Mouse (Mus musculus) MEL (cell line): Measurements from ENCODE around the gene Cflar. TPM values are rescaled to one million over a fixed set of nuclear protein-coding genes. Genes with fewer than 3 reads are reported as not detected.
"Not testable (repeated sequence)": the region's sequence is repeated elsewhere in the genome, so short reads cannot be mapped to it uniquely, and the experiment has no call there.

Source experiments
- DNase-seq: peaks from one replicate; pipeline ENCODE4 v3.0.0; 2011; ENCODE audit warnings: low read depth, low spot score
- H3K27ac ChIP-seq: 2 replicates; pipeline ENCODE4 v1.5.1; 2012; ENCODE audit warnings: low read depth, mild to moderate bottlenecking, control low read depth, low read length, moderate library complexity; ENCODE audit not compliant: control insufficient read depth
- H3K27me3 ChIP-seq, 2 experiments: fragments of 150-350 bp in 1 of 2; sonication (generic) in 1 of 2; 2 replicates each; pipeline ENCODE4 v1.6.1; 2012; ENCODE audit warnings: low read length in 2 of 2, mild to moderate bottlenecking in 2 of 2, improper control_type of control experiment in 1 of 2, moderate library complexity in 1 of 2; ENCODE audit not compliant: insufficient read depth in 2 of 2, control insufficient read depth in 1 of 2
- H3K36me3 ChIP-seq, 2 experiments: 2 replicates each; pipeline ENCODE4 v1.6.1; 2012 to 2014; ENCODE audit warnings: low read length in 2 of 2, improper control_type of control experiment in 1 of 2, inconsistent platforms in 1 of 2, mild to moderate bottlenecking in 1 of 2; ENCODE audit not compliant: insufficient read depth in 2 of 2, control insufficient read depth in 1 of 2
- H3K4me1 ChIP-seq, 2 experiments: fragments of 150-350 bp in 1 of 2; sonication (generic) in 1 of 2; 2 replicates each; pipeline ENCODE4 v1.6.1; 2012; ENCODE audit warnings: low read length in 2 of 2, improper control_type of control experiment in 1 of 2, mild to moderate bottlenecking in 1 of 2; ENCODE audit not compliant: insufficient read depth in 2 of 2, control insufficient read depth in 1 of 2
- H3K4me3 ChIP-seq, 2 experiments: fragments of 150-350 bp in 1 of 2; sonication (generic) in 1 of 2; 2 replicates each; pipeline ENCODE4 v1.5.1; 2012; ENCODE audit warnings: low read depth in 2 of 2, low read length in 2 of 2, mild to moderate bottlenecking in 2 of 2, moderate library complexity in 2 of 2, control low read depth in 1 of 2, improper control_type of control experiment in 1 of 2; ENCODE audit not compliant: control insufficient read depth in 1 of 2, insufficient read depth in 1 of 2
- H3K79me2 ChIP-seq: 2 replicates; pipeline ENCODE4 v1.6.1; 2012; ENCODE audit warnings: mild to moderate bottlenecking, low read length, moderate library complexity; ENCODE audit not compliant: control insufficient read depth, poor library complexity, insufficient read depth
- H3K9ac ChIP-seq: 2 replicates; pipeline ENCODE4 v1.6.1; 2012; ENCODE audit warnings: low read depth, mild to moderate bottlenecking, control low read depth, low read length, moderate library complexity; ENCODE audit not compliant: control insufficient read depth, poor library complexity, severe bottlenecking
- H3K9me3 ChIP-seq: fragments of 150-350 bp; sonication (generic); replicated peaks from 2 replicates; pipeline ENCODE4 v1.6.1; 2012; ENCODE audit warnings: mild to moderate bottlenecking, low read length, improper control_type of control experiment, moderate library complexity; ENCODE audit not compliant: insufficient read depth
- BHLHE40 ChIP-seq: IDR thresholded peaks from 2 replicates; pipeline ENCODE4 v1.6.1; 2012; ENCODE audit warnings: low read depth, mild to moderate bottlenecking, inconsistent platforms, low read length, improper control_type of control experiment, borderline replicate concordance
- CTCF ChIP-seq, 3 experiments: IDR thresholded peaks in 2 of 3; conservative IDR thresholded peaks in 1 of 3; 2 replicates each; pipeline ENCODE4 v1.5.1; 2011 to 2012; ENCODE audit warnings: low read length in 3 of 3, low read depth in 2 of 3, mild to moderate bottlenecking in 2 of 3, improper control_type of control experiment in 1 of 3, inconsistent platforms in 1 of 3, mixed read lengths in 1 of 3, moderate library complexity in 1 of 3; ENCODE audit not compliant: control insufficient read depth in 1 of 3, insufficient read depth in 1 of 3, poor library complexity in 1 of 3, severe bottlenecking in 1 of 3
- EP300 ChIP-seq, 2 experiments: IDR thresholded peaks; 2 replicates each; pipeline ENCODE4 v1.6.1; 2011; ENCODE audit warnings: improper control_type of control experiment in 2 of 2, low read length in 2 of 2, low read depth in 1 of 2, mild to moderate bottlenecking in 1 of 2
- ETS1 ChIP-seq: IDR thresholded peaks from 2 replicates; pipeline ENCODE4 v1.6.1; 2012; ENCODE audit warnings: low read depth, mild to moderate bottlenecking, inconsistent platforms, low read length, improper control_type of control experiment, moderate library complexity
- GATA1 ChIP-seq: IDR thresholded peaks from 2 replicates; pipeline ENCODE4 v1.6.1; 2011; ENCODE audit warnings: low read depth, low read length, improper control_type of control experiment
- MAFK ChIP-seq: IDR thresholded peaks from 2 replicates; pipeline ENCODE4 v1.6.1; 2011; ENCODE audit warnings: low read depth, mild to moderate bottlenecking, low read length, improper control_type of control experiment, borderline replicate concordance
- MAX ChIP-seq: IDR thresholded peaks from 2 replicates; pipeline ENCODE4 v1.6.1; 2011; ENCODE audit warnings: low read length, improper control_type of control experiment
- POLR2A ChIP-seq, 2 experiments: IDR thresholded peaks; 2 replicates each; pipeline ENCODE4 v1.6.1; 2011 to 2012; ENCODE audit warnings: low read length in 2 of 2, mild to moderate bottlenecking in 2 of 2, control low read depth in 1 of 2, improper control_type of control experiment in 1 of 2, low read depth in 1 of 2, moderate library complexity in 1 of 2; ENCODE audit not compliant: control insufficient read depth in 1 of 2, insufficient read depth in 1 of 2, poor library complexity in 1 of 2
- POLR2AphosphoS5 ChIP-seq: IDR thresholded peaks from 2 replicates; pipeline ENCODE4 v1.6.1; 2012; ENCODE audit warnings: low read depth, borderline replicate concordance, mild to moderate bottlenecking, inconsistent platforms, low read length, moderate library complexity, mixed read lengths
- TCF12 ChIP-seq: IDR thresholded peaks from 2 replicates; pipeline ENCODE4 v1.6.1; 2014; ENCODE audit warnings: low read depth, mild to moderate bottlenecking, inconsistent platforms, low read length, improper control_type of control experiment, moderate library complexity
- UBTF ChIP-seq: IDR thresholded peaks from 2 replicates; pipeline ENCODE4 v1.6.1; 2012; ENCODE audit warnings: low read depth, mild to moderate bottlenecking, inconsistent platforms, low read length, improper control_type of control experiment, moderate library complexity, borderline replicate concordance; ENCODE audit not compliant: insufficient read depth
- USF1 ChIP-seq: IDR thresholded peaks from 2 replicates; pipeline ENCODE4 v1.6.1; 2014; ENCODE audit warnings: low read depth, mild to moderate bottlenecking, inconsistent platforms, low read length, improper control_type of control experiment, moderate library complexity
- USF2 ChIP-seq, 2 experiments: IDR thresholded peaks; 2 replicates each; pipeline ENCODE4 v1.6.1; 2011 to 2012; ENCODE audit warnings: improper control_type of control experiment in 2 of 2, low read length in 2 of 2, borderline replicate concordance in 1 of 2, inconsistent platforms in 1 of 2, low read depth in 1 of 2, mild to moderate bottlenecking in 1 of 2; ENCODE audit not compliant: insufficient read depth in 1 of 2
- ZKSCAN1 ChIP-seq: IDR thresholded peaks from 2 replicates; pipeline ENCODE4 v1.6.1; 2012; ENCODE audit warnings: low read depth, mild to moderate bottlenecking, inconsistent platforms, low read length, improper control_type of control experiment, moderate library complexity
- ZNF384 ChIP-seq: IDR thresholded peaks from 2 replicates; pipeline ENCODE4 v1.6.1; 2012; ENCODE audit warnings: low read depth, mild to moderate bottlenecking, inconsistent platforms, low read length, improper control_type of control experiment
- polyA plus RNA-seq, 2 experiments: library from polyadenylated mRNA; stranded (reverse) in 1 of 2; unstranded in 1 of 2; fragments of >175 nt in 1 of 2; fragments of >200 nt in 1 of 2; gene quantifications; 2 replicates each; pipeline versions ENCODE4 v1.2.1 to v1.2.4; 2012; ENCODE audit warnings: low replicate concordance in 2 of 2, low read depth in 1 of 2; ENCODE audit not compliant: insufficient read length in 2 of 2, insufficient read depth in 1 of 2, missing spikeins in 1 of 2
- total RNA-seq: library from RNA; depleted of rRNA; stranded (reverse); fragments of 300-350 nt; gene quantifications from 2 replicates; pipeline ENCODE4 v1.2.3, GENCODE M21; 2012

The Cflar gene
- total and polyA plus RNA-seq, 3 experiments: 13.1 to 13.2 TPM; not detected in 1

DNA sequence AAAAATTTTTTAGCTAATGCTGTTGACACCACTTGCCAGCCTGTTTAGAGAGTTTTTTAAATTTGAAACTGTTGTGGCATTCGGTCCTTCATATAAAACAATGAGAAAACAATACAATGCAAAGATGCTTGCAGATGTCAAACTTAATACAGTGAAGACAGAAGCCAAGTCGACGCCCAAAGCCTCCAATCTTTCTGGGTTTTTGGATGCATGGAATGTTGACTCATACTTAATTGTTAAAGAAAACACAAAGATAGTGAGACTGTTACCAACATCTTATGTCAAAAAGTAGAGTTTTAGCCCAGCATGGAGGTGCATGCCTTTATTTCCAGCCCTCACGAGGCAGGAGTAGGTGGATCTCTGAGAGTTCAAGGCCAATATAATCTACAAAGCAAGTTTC is 12.5 kb upstream of the Cflar start:
- Histone ChIP-seq H3K27ac (no peak overlapping the region), H3K4me1 (peaks cover 6 to 8% of the 10 kb centered on the region in 2 experiments), H3K27me3 (no peaks in the 10 kb centered on the region), H3K4me3 (no peak overlapping the region), H3K9me3 (no peaks in the 10 kb centered on the region), H3K9ac (no peak overlapping the region), H3K79me2 (no peaks in the 10 kb centered on the region), H3K36me3 (peaks cover 0 to 12% of the 10 kb centered on the region in 2 experiments; a peak in 2 of 4 replicates)
- no peak for TF ChIP-seq POLR2AphosphoS5
- DNase-seq: no peak

DNA sequence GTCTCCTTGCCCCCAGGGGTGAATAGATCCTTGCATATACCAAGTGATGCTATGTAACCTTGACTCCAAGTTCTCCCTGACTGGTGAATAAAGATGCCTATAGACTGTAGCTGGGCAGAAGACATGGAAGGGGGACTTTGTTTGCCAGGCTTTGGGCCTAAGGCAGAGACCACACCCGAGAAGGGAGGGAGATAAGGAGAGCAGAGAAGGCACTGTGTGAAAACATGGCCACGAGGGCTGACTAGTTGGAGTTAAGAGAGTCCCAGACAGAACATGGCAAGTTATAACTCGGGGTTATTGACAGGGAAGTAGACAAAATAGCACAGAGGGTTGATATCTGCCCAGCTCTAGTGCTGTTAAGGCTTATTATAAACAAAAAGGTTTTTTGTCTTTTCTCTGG is 11.3 kb upstream of the Cflar start:
- Histone ChIP-seq H3K36me3 (peaks cover 0 to 12% of the 10 kb centered on the region in 2 experiments; a peak in 2 of 4 replicates), H3K27me3 (no peaks in the 10 kb centered on the region), H3K9me3 (no peaks in the 10 kb centered on the region)
- peak; percentile 48 for DNase-seq
- TF ChIP-seq UBTF (no peak), POLR2A (IDR thresholded peaks at IDR 0.05; ENCODE audit: control insufficient read depth in 1 of 2, insufficient read depth in 1 of 2, low read depth in 1 of 2, low read length in 2 of 2, poor library complexity in 1 of 2) (no peak), POLR2AphosphoS5 (no peak), CTCF (IDR thresholded peaks at IDR 0.05 in 2 of 3, conservative IDR thresholded peaks at IDR 0.05 in 1 of 3; ENCODE audit: control insufficient read depth in 1 of 3, insufficient read depth in 1 of 3, low read depth in 2 of 3, low read length in 3 of 3, poor library complexity in 1 of 3, severe bottlenecking in 1 of 3) (no peak), ZKSCAN1 (no peak), EP300 (IDR thresholded peaks at IDR 0.05; ENCODE audit: low read depth in 1 of 2, low read length in 2 of 2) (peak in 1 of 2 experiments; percentile 19; a peak in 1 of 4 replicates), USF1 (no peak), USF2 (IDR thresholded peaks at IDR 0.05; ENCODE audit: borderline replicate concordance in 1 of 2, insufficient read depth in 1 of 2, low read depth in 1 of 2, low read length in 2 of 2) (no peak), MAX (peak; percentile 66; the same call in 1 of the 2 replicates), GATA1 (peak; percentile 39; the same call in 1 of the 2 replicates), MAFK (no peak), TCF12 (no peak)
- TF ChIP-seq, all 39 proteins: peak for 3
- Histone ChIP-seq H3K4me1 (peaks cover 6 to 8% of the 10 kb centered on the region in 2 experiments), H3K9ac (no peak overlapping the region), H3K79me2 (no peaks in the 10 kb centered on the region), H3K4me3 (no peak overlapping the region), H3K27ac (no peak overlapping the region)

DNA sequence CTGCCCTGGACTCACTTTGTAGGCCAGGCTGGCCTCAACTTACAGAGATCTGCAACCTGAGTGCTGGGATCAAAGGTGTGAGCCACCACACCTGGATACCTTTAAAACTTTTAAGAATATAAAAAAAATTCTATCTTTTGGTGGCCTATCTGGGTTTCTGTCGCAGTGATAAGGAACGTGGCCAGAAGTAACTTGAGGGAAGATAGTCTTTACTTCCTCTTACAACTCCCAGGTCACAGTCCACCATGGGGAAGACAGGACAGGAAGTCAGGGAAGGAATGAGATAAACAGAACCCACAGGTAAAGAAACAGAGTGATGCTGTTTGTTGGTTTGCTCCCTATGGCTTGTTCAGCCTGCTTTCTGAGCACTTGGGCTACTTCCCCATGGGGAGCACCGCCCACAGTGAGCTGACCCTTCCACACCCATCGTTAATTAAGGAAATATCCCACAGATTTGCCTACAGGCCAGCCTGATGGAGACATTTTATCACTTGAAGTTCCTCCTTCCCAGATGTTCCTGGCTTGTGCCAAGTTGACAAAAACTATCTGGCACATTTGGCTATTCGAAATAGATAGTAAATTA is 10.6 kb upstream of the Cflar start:
- not testable (repeated sequence) for H3K4me3 ChIP-seq, H3K79me2 ChIP-seq, H3K27ac ChIP-seq, H3K9me3 ChIP-seq, H3K27me3 ChIP-seq, H3K9ac ChIP-seq, H3K4me1 ChIP-seq, DNase-seq
- H3K36me3 ChIP-seq: peaks cover 0 to 12% of the 10 kb centered on the region in 2 experiments; a peak in 2 of 4 replicates
- TF ChIP-seq EP300 (IDR thresholded peaks at IDR 0.05; ENCODE audit: low read depth in 1 of 2, low read length in 2 of 2) (peak; percentile 51 to 68; a peak in 3 of 4 replicates), ZNF384 (peak; percentile 84), GATA1 (peak; percentile 80), ETS1 (peak; percentile 39; the same call in 1 of the 2 replicates), TCF12 (peak; percentile 61), BHLHE40 (peak; percentile 74)
